Mouse (Mus musculus): ENCODE measurements around the gene Dmp1. TPM values are rescaled to one million over a fixed set of nuclear protein-coding genes. Genes with fewer than 3 reads are reported as not detected.

The Dmp1 gene
- total RNA-seq, 2 experiments from 2014 or later, result 2.0 to 2.2 TPM

GRCm38 (mm10) chr5:104261908-104262461 is 59.6 kb downstream of the Dmp1 start:
- DNase-seq, result no peak

- no peak for DNase-seq
These were observed 60.8 kb downstream of the Dmp1 start for GRCm38 (mm10) chr5:104263014-104263776.

Other genes starting within 250 kb of the Dmp1 start
- not detected for gene Hsd17b13, start 225.2 kb upstream of the Dmp1 start, total RNA-seq (2021)
- gene Hsd17b11, start 180.7 kb upstream of the Dmp1 start, total RNA-seq (2021), result 1 to 10 TPM; 7.8 to 8.3 TPM
- 10 to 100 TPM; 50.4 to 55.4 TPM for gene Nudt9, start 156.3 kb upstream of the Dmp1 start, total RNA-seq (2021)
- not detected for gene Gm17660, start 125.0 kb upstream of the Dmp1 start, total RNA-seq (2021)
- gene Sparcl1, start 88.9 kb upstream of the Dmp1 start, total RNA-seq (2021), result 100 to 1,000 TPM; 106 to 110 TPM
- gene Dspp, start 31.9 kb upstream of the Dmp1 start, total RNA-seq (2021), result not detected
- not detected for gene Ibsp, start 96.6 kb downstream of the Dmp1 start, total RNA-seq (2021)
- gene Mepe, start 122.7 kb downstream of the Dmp1 start, total RNA-seq (2021), result not detected
- 1 to 10 TPM; 2.6 to 3.3 TPM for gene Spp1, start 232.5 kb downstream of the Dmp1 start, total RNA-seq (2021)

Measured in gastrocnemius, postnatal 25 days (tissue).